Mouse (Mus musculus): Measurements from ENCODE around the gene Dgki. TPM values are rescaled to one million over a fixed set of nuclear protein-coding genes. Genes with fewer than 3 reads are reported as not detected.
A peak's percentile ranks its signal among the peaks of the same experiment; 100 is the strongest.

The Dgki gene
- polyA plus RNA-seq, 1 experiment from 2014 or later, result 0.88 TPM

DNA sequence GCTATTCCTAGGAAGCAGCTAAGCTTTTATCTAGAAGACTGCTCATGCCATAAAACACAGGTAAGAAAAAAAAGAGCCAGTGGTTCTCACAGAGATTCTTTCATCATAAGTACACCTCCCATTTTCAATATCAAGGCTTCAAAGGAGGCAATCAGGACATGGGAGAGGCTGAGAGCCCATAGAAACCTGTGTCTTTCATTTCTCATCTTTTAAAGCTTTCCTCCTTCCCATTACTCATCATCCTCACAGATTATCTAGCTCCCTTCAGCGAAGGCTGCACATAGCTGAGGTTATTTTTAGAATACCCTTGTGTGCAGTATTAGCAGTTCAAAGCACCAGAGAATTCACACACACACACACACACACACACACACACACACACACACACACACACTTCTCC, 17.3 kb downstream of the Dgki start:
- H3K9me3 ChIP-seq (ENCODE audit: control insufficient read depth, low read length), result no peaks in the 10 kb centered on the region
- H3K27me3 ChIP-seq (ENCODE audit: control insufficient read depth, insufficient read depth, low read length), result no peaks in the 10 kb centered on the region
- no peaks in the 10 kb centered on the region for H3K36me3 ChIP-seq (ENCODE audit: control insufficient read depth, insufficient read depth, low read length)
- no peak overlapping the region for H3K4me3 ChIP-seq (ENCODE audit: control insufficient read depth in 1 of 2, insufficient read depth in 1 of 2, low read depth in 1 of 2, low read length in 2 of 2)
- ATAC-seq (ENCODE audit: insufficient number of reproducible peaks, insufficient read depth, low FRiP score, low read depth), result no peak
- peaks cover 7 to 24% of the 10 kb centered on the region in 2 experiments for H3K4me1 ChIP-seq (ENCODE audit: control insufficient read depth in 2 of 2, insufficient read depth in 2 of 2, low read length in 2 of 2)
- H3K4me2 ChIP-seq (ENCODE audit: low read length), result no peak overlapping the region
- WGBS, result 3% methylated on average over 1 of the region's 1 CpGs
- 0 out of 4 replicates have a peak overlapping the region, but pooled peaks of 1 of the 2 experiments have one; percentile 12 for H3K27ac ChIP-seq (replicated peaks in 1 of 2; ENCODE audit: control insufficient read depth in 1 of 2, insufficient read depth in 1 of 2, low read depth in 2 of 2, low read length in 2 of 2)
- H3K9ac ChIP-seq (ENCODE audit: low read length), result no peak overlapping the region

DNA sequence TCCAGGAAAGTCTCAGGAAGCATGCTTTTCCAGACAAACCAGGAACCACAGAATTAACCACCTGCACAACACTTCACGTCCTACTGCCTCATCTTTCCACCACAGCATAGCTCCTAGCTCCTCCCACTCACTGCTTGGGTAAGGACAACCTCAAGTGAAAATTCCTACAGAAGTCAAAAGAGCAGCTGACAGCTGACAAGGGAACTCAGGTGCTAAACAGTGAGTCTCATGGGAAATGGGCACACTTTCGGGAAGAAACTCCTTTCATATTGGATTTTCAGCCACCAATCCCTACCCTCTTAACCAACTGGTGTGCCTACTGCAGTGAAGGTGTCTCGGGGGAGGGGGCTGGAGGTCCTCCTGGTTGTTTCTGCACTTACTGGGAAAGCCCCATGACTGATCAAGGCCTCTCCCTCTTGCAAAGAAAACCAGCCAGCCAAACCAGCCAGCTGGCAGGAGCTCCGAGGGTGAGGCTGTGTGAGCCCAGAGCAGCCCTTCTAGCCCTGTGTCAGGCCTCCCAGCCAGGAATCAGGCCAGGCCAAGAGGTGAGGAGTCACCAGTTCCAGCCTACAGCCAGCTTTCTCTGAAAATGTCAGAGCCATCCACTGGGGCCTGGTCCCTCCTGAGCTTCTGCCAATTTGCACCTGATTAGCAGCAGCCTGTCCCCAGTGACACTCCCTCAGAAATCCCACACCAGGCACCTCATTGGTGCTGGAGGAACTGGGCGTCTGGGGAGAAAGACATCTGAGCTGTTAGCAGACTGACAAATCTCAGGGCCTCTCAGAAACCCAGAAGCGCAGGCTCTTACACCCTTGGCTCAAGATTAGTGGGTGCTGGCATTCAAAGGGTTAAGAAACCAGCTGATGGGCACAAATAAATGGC, 22.9 kb downstream of the Dgki start:
- Histone ChIP-seq H3K9ac (ENCODE audit: low read length) (no peak overlapping the region; the same call in 1 of the 2 replicates), H3K4me2 (ENCODE audit: low read length) (no peak overlapping the region), H3K4me3 (ENCODE audit: control insufficient read depth in 1 of 2, insufficient read depth in 1 of 2, low read depth in 1 of 2, low read length in 2 of 2) (no peak overlapping the region), H3K4me1 (ENCODE audit: control insufficient read depth in 2 of 2, insufficient read depth in 2 of 2, low read length in 2 of 2) (peaks cover 17 to 29% of the 10 kb centered on the region in 2 experiments), H3K9me3 (ENCODE audit: control insufficient read depth, low read length) (no peaks in the 10 kb centered on the region), H3K27me3 (ENCODE audit: control insufficient read depth, insufficient read depth, low read length) (no peaks in the 10 kb centered on the region), H3K36me3 (ENCODE audit: control insufficient read depth, insufficient read depth, low read length) (no peaks in the 10 kb centered on the region), H3K27ac (replicated peaks in 1 of 2; ENCODE audit: control insufficient read depth in 1 of 2, insufficient read depth in 1 of 2, low read depth in 2 of 2, low read length in 2 of 2) (peak overlapping the region; percentile 52 to 64)
- peak; percentile 43; the same call in 1 of the 2 replicates for ATAC-seq (ENCODE audit: insufficient number of reproducible peaks, insufficient read depth, low FRiP score, low read depth)
- 44% methylated on average over 6 of the region's 6 CpGs for WGBS

- ATAC-seq (ENCODE audit: insufficient number of reproducible peaks, insufficient read depth, low FRiP score, low read depth), result no peak
- Histone ChIP-seq H3K4me2 (ENCODE audit: low read length) (no peak overlapping the region), H3K36me3 (ENCODE audit: control insufficient read depth, insufficient read depth, low read length) (no peaks in the 10 kb centered on the region), H3K27me3 (ENCODE audit: control insufficient read depth, insufficient read depth, low read length) (no peaks in the 10 kb centered on the region), H3K9me3 (ENCODE audit: control insufficient read depth, low read length) (no peaks in the 10 kb centered on the region), H3K4me1 (ENCODE audit: control insufficient read depth in 2 of 2, insufficient read depth in 2 of 2, low read length in 2 of 2) (peaks cover 12 to 21% of the 10 kb centered on the region in 2 experiments), H3K4me3 (ENCODE audit: control insufficient read depth in 1 of 2, insufficient read depth in 1 of 2, low read depth in 1 of 2, low read length in 2 of 2) (no peak overlapping the region), H3K9ac (ENCODE audit: low read length) (no peak overlapping the region), H3K27ac (replicated peaks in 1 of 2; ENCODE audit: control insufficient read depth in 1 of 2, insufficient read depth in 1 of 2, low read depth in 2 of 2, low read length in 2 of 2) (no peak overlapping the region)
- WGBS, result 52% methylated on average over 5 of the region's 5 CpGs
These were observed 23.8 kb downstream of the Dgki start for GRCm38 (mm10) chr6:37276181-37276580.

- ATAC-seq (ENCODE audit: insufficient number of reproducible peaks, insufficient read depth, low FRiP score, low read depth), result no peak
- Histone ChIP-seq H3K27me3 (ENCODE audit: control insufficient read depth, insufficient read depth, low read length) (no peaks in the 10 kb centered on the region), H3K9ac (ENCODE audit: low read length) (no peak overlapping the region), H3K27ac (replicated peaks in 1 of 2; ENCODE audit: control insufficient read depth in 1 of 2, insufficient read depth in 1 of 2, low read depth in 2 of 2, low read length in 2 of 2) (no peak overlapping the region), H3K4me1 (ENCODE audit: control insufficient read depth in 2 of 2, insufficient read depth in 2 of 2, low read length in 2 of 2) (peaks cover 3 to 8% of the 10 kb centered on the region in 2 experiments), H3K9me3 (ENCODE audit: control insufficient read depth, low read length) (no peaks in the 10 kb centered on the region), H3K4me3 (ENCODE audit: control insufficient read depth in 1 of 2, insufficient read depth in 1 of 2, low read depth in 1 of 2, low read length in 2 of 2) (no peak overlapping the region), H3K4me2 (ENCODE audit: low read length) (no peak overlapping the region), H3K36me3 (ENCODE audit: control insufficient read depth, insufficient read depth, low read length) (no peaks in the 10 kb centered on the region)
- WGBS, result 58% methylated on average over 8 of the region's 8 CpGs
These were observed 28.9 kb downstream of the Dgki start for GRCm38 (mm10) chr6:37270905-37271591.

GRCm38 (mm10) chr6:37268589-37268988, 31.4 kb downstream of the Dgki start:
- Histone ChIP-seq H3K4me1 (ENCODE audit: control insufficient read depth in 2 of 2, insufficient read depth in 2 of 2, low read length in 2 of 2) (no peaks in the 10 kb centered on the region), H3K9me3 (ENCODE audit: control insufficient read depth, low read length) (no peaks in the 10 kb centered on the region), H3K27ac (replicated peaks in 1 of 2; ENCODE audit: control insufficient read depth in 1 of 2, insufficient read depth in 1 of 2, low read depth in 2 of 2, low read length in 2 of 2) (no peak overlapping the region), H3K9ac (ENCODE audit: low read length) (no peak overlapping the region), H3K4me2 (ENCODE audit: low read length) (no peak overlapping the region), H3K4me3 (ENCODE audit: control insufficient read depth in 1 of 2, insufficient read depth in 1 of 2, low read depth in 1 of 2, low read length in 2 of 2) (no peak overlapping the region), H3K27me3 (ENCODE audit: control insufficient read depth, insufficient read depth, low read length) (no peaks in the 10 kb centered on the region), H3K36me3 (ENCODE audit: control insufficient read depth, insufficient read depth, low read length) (no peaks in the 10 kb centered on the region)
- no peak for ATAC-seq (ENCODE audit: insufficient number of reproducible peaks, insufficient read depth, low FRiP score, low read depth)
- WGBS, result 52% methylated on average over 6 of the region's 6 CpGs

DNA sequence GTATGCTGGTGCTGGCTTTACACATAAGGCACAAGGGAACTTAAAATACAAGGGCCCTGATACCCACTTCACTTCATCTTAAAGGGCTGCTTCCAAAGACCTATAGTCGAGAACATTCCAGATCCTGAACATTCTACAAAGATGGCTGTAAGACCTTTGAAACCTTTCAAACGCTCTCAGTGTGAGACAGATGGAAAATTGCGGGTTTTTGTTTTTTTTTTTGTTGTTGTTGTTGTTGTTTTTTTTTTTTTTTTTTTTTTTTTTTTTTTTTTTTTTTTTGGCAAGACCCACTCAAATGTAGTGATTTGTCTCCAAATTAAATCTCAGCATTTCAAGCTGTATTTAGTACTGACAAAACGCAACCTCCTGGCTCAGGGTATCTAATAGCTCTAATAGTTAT, 32.0 kb downstream of the Dgki start:
- H3K4me1 ChIP-seq (ENCODE audit: control insufficient read depth in 2 of 2, insufficient read depth in 2 of 2, low read length in 2 of 2), result no peaks in the 10 kb centered on the region
- no peak for ATAC-seq (ENCODE audit: insufficient number of reproducible peaks, insufficient read depth, low FRiP score, low read depth)
- 87% methylated on average over 4 of the region's 4 CpGs for WGBS

DNA sequence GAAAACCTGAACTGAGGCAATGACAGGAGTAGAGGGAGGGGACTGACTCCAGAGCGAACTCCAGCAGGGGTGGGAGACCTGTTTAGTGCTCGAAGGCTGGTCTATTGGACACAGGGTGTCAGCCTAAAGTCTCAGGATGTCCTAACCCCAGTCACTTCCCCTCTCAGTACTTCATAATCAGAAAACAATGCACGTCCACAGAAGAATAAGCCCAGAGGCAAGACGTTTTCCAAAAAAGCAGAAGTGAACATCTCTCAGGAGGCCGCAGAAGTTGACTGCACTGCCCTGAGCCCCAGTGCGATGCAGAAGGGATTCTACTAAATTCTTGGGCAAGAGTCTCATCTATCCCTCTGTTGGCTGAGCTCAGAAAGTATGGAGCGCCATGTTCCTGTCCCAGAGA, 37.5 kb downstream of the Dgki start:
- Histone ChIP-seq H3K9me3 (ENCODE audit: control insufficient read depth, low read length) (no peaks in the 10 kb centered on the region; the same call in 1 of the 2 replicates), H3K4me3 (ENCODE audit: control insufficient read depth in 1 of 2, insufficient read depth in 1 of 2, low read depth in 1 of 2, low read length in 2 of 2) (no peak overlapping the region), H3K4me2 (ENCODE audit: low read length) (no peak overlapping the region), H3K36me3 (ENCODE audit: control insufficient read depth, insufficient read depth, low read length) (no peaks in the 10 kb centered on the region), H3K4me1 (ENCODE audit: control insufficient read depth in 2 of 2, insufficient read depth in 2 of 2, low read length in 2 of 2) (peaks cover 12 to 19% of the 10 kb centered on the region in 2 experiments), H3K27me3 (ENCODE audit: control insufficient read depth, insufficient read depth, low read length) (no peaks in the 10 kb centered on the region), H3K9ac (ENCODE audit: low read length) (no peak overlapping the region), H3K27ac (replicated peaks in 1 of 2; ENCODE audit: control insufficient read depth in 1 of 2, insufficient read depth in 1 of 2, low read depth in 2 of 2, low read length in 2 of 2) (no peak overlapping the region)
- ATAC-seq (ENCODE audit: insufficient number of reproducible peaks, insufficient read depth, low FRiP score, low read depth), result no peak
- WGBS, result 71% methylated on average over 7 of the region's 7 CpGs

More for the DNA sequence above, 32.0 kb downstream of the Dgki start:
- Histone ChIP-seq H3K27ac (replicated peaks in 1 of 2; ENCODE audit: control insufficient read depth in 1 of 2, insufficient read depth in 1 of 2, low read depth in 2 of 2, low read length in 2 of 2) (no peak overlapping the region), H3K36me3 (ENCODE audit: control insufficient read depth, insufficient read depth, low read length) (no peaks in the 10 kb centered on the region), H3K9me3 (ENCODE audit: control insufficient read depth, low read length) (no peaks in the 10 kb centered on the region), H3K9ac (ENCODE audit: low read length) (no peak overlapping the region), H3K4me2 (ENCODE audit: low read length) (no peak overlapping the region), H3K27me3 (ENCODE audit: control insufficient read depth, insufficient read depth, low read length) (no peaks in the 10 kb centered on the region), H3K4me3 (ENCODE audit: control insufficient read depth in 1 of 2, insufficient read depth in 1 of 2, low read depth in 1 of 2, low read length in 2 of 2) (no peak overlapping the region)
